Mouse (Mus musculus) myocyte (in vitro differentiated cells): ENCODE results near the gene Mmp9.

Experiments used
- E2F4 ChIP-seq: IDR thresholded peaks from one replicate; pipeline ENCODE4 v1.6.1; 2011; ENCODE audit warnings: mild to moderate bottlenecking, control low read depth, moderate library complexity; ENCODE audit not compliant: insufficient read depth
- MAX ChIP-seq: IDR thresholded peaks from one replicate; pipeline ENCODE4 v1.6.1; 2011; ENCODE audit warnings: low read depth, mild to moderate bottlenecking, control low read depth
- MYOG ChIP-seq, 3 experiments: IDR thresholded peaks; one replicate each; pipeline ENCODE4 v1.6.1; 2011; ENCODE audit warnings: control low read depth in 2 of 3, low read depth in 2 of 3, mild to moderate bottlenecking in 2 of 3; ENCODE audit not compliant: insufficient read length in 2 of 3, control insufficient read depth in 1 of 3, insufficient read depth in 1 of 3
- POLR2A ChIP-seq: IDR thresholded peaks from one replicate; pipeline ENCODE4 v1.6.1; 2011; ENCODE audit warnings: low read depth, mild to moderate bottlenecking, control low read depth, moderate library complexity; ENCODE audit not compliant: insufficient read length
- POLR2AphosphoS2 ChIP-seq: IDR thresholded peaks from one replicate; pipeline ENCODE4 v1.6.1; 2011; ENCODE audit warnings: low read depth, control low read depth; ENCODE audit not compliant: insufficient read length
- REST ChIP-seq: IDR thresholded peaks from one replicate; pipeline ENCODE4 v1.6.1; 2011; ENCODE audit warnings: mild to moderate bottlenecking, control low read depth, moderate library complexity; ENCODE audit not compliant: insufficient read depth, insufficient read length
- SRF ChIP-seq: IDR thresholded peaks from one replicate; pipeline ENCODE4 v1.6.1; 2011; ENCODE audit warnings: low read depth; ENCODE audit not compliant: control insufficient read depth, insufficient read length
- TCF12 ChIP-seq: IDR thresholded peaks from one replicate; pipeline ENCODE4 v1.6.1; 2011; ENCODE audit warnings: mild to moderate bottlenecking, control low read depth; ENCODE audit not compliant: poor library complexity, insufficient read depth, severe bottlenecking
- TCF3 ChIP-seq: IDR thresholded peaks from one replicate; pipeline ENCODE4 v1.6.1; 2011; ENCODE audit warnings: low read depth, control low read depth; ENCODE audit not compliant: insufficient read length
- USF1 ChIP-seq: IDR thresholded peaks from one replicate; pipeline ENCODE4 v1.6.1; 2011; ENCODE audit warnings: low read depth, mild to moderate bottlenecking, control low read depth, moderate library complexity

- TF ChIP-seq E2F4: no peak
- no peak for TF ChIP-seq POLR2AphosphoS2
- TF ChIP-seq POLR2A: no peak
- no peak for TF ChIP-seq USF1
- TF ChIP-seq TCF12: no peak
- no peak for TF ChIP-seq MYOG (IDR thresholded peaks at IDR 0.05; ENCODE audit: control insufficient read depth in 1 of 3, insufficient read depth in 1 of 3, insufficient read length in 2 of 3, low read depth in 2 of 3)
- no peak for TF ChIP-seq SRF
- no peak for TF ChIP-seq TCF3
- TF ChIP-seq MAX: no peak
- TF ChIP-seq REST: no peak
These were observed 30.1 kb downstream of the Mmp9 start for GRCm38 (mm10) chr2:164970631-164971196.
